Mouse (Mus musculus): ENCODE data around the gene D3Ertd254e. TPM values are rescaled to one million over a fixed set of nuclear protein-coding genes. Genes with fewer than 3 reads are reported as not detected.
A peak's percentile ranks its signal among the peaks of the same experiment; 100 is the strongest.
"Not testable (repeated sequence)": the region's sequence is repeated elsewhere in the genome, so short reads cannot be mapped to it uniquely, and the experiment has no call there.

Gene D3Ertd254e
- polyA plus RNA-seq (2014; fragmentation: Nextera tagmentation; extraction: Ambion mirVana) = 7.0 and 11.8 TPM in 2 replicates

DNA sequence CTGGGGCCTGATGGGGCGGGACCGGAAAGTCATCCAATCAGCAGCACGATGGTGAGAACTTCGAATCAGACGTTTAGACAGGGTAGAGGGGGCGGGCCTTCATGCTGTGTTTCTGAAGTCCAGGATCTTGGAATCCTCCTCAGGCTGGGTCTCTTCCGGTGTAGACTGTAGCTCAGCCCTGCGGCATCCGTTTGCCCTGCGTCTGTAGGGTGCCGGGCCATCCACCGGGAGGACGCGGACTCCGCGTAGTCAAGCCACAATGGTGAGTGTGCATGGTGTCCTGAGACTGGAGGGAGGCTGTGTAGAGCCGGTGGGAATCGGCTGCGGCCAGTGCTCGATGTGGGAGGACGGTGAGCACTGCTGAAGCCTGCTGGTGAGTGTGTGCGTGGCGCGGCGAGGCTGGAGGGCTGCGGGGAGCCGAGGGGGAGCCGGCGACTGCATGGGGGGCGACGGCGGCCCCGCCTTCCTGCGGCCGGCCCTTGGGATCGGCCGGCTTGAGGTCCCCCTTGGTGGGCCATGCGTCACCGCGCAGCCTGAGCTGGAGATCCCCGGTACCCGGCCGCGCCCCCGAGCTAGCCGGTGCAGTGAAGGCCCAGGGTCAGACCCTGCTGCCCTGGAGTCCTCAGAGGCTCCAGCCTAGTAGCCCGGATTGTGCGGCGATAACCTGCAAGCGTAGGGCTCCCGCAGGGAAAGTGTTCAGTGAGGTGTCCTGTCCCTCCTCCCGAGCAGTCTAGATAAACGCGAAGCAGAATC is at the start of gene D3Ertd254e:
Gene D3Ertd254e, plus strand, starts transcription at position 84 of the 753 bp plus-strand sequence.
- H3K9ac ChIP-seq (ENCODE audit: low read depth, low read length) = peak within 1 kb of the TSS; percentile 82
- peak; percentile 99 for ATAC-seq (ENCODE audit: low FRiP score, low TSS enrichment)
- H3K4me3 ChIP-seq (ENCODE audit: low read length) = peak within 1 kb of the TSS; percentile 80
- H3K4me2 ChIP-seq (replicated peaks; ENCODE audit: low read depth, low read length) = peak within 1 kb of the TSS; percentile 55
- no peaks in the 10 kb centered on the region for H3K36me3 ChIP-seq (ENCODE audit: control insufficient read depth, insufficient read depth, low read length)
- H3K4me1 ChIP-seq (ENCODE audit: control insufficient read depth, insufficient read depth, low read length) = peaks cover 11% of the 10 kb centered on the region; the same call in 1 of the 2 replicates
- H3K27me3 ChIP-seq (ENCODE audit: control insufficient read depth, insufficient read depth, low read length) = no peaks in the 10 kb centered on the region
- peak within 1 kb of the TSS; percentile 84 for H3K27ac ChIP-seq (ENCODE audit: low read depth, low read length)
- under 1% methylated on average over 48 of the region's 54 CpGs for WGBS
- H3K9me3 ChIP-seq (ENCODE audit: control insufficient read depth, low read length) = no peaks in the 10 kb centered on the region

DNA sequence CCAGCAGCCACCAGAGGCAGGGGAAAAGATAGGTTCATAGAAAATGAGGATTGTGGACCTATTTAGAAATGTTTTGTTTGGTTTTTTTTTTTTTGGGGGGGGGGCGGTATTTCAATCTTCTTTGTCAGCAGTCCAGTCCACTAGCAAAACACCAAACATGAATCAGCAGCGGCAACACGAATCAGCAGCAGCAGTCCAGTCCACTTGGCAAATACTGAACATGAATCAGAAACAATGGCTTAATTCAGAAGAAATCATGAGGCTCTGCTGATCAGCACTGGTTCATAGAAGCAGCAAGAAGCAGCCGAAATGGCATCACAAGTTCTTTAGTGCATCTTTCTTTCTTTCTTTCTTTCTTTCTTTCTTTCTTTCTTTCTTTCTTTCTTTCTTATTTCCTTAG is 34.7 kb upstream of the D3Ertd254e start:
- no peak for ATAC-seq (ENCODE audit: low FRiP score, low TSS enrichment)

DNA sequence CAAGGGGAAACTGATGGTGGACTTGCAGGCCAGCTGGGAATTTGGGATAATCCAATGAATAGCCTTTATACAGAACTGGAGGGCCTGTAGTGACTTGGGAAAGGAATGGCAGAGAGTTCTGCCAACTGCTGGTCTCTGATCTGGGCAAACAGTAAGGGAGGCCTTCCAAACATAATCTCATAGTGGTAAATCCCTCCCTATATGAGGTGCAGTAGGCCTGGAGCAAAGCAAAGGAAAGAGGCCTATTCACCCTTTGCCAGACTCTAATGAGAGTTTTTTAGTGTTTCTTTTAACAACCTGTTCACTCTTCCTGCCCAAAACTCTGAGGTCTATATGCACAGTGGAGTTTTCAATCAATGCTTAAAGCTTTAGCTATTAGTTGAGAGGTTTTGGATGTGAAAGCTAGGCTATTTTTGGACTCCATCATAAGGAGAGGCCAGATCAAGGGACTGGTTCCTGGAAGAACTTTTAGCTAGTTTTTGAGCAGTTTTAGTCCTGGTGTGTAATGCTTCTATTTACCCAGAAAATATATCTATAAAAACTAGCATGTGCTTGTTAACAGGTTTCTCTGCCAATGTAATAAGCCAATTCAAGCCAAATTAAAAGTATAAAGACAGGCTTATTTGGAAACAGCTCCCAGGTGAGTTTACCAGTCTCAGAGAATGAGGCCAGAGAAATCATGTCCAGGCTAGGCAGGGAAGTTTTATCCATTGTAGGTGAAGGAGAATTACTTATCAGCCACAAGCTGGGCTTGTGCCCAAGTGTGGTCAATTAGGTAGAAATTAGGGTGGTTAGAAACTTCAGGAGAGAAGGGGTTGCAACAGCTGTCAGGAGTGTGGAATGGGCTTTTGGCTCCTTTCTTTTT is 30.9 kb upstream of the D3Ertd254e start:
- Histone ChIP-seq H3K27ac (ENCODE audit: low read depth, low read length) (no peak overlapping the region), H3K4me2 (replicated peaks; ENCODE audit: low read depth, low read length) (no peak overlapping the region), H3K36me3 (ENCODE audit: control insufficient read depth, insufficient read depth, low read length) (no peaks in the 10 kb centered on the region), H3K9me3 (ENCODE audit: control insufficient read depth, low read length) (peaks cover 8% of the 10 kb centered on the region), H3K4me3 (ENCODE audit: low read length) (no peak overlapping the region), H3K9ac (ENCODE audit: low read depth, low read length) (no peak overlapping the region), H3K4me1 (ENCODE audit: control insufficient read depth, insufficient read depth, low read length) (no peaks in the 10 kb centered on the region), H3K27me3 (ENCODE audit: control insufficient read depth, insufficient read depth, low read length) (no peaks in the 10 kb centered on the region)
- no peak for ATAC-seq (ENCODE audit: low FRiP score, low TSS enrichment)

More for the DNA sequence above, 34.7 kb upstream of the D3Ertd254e start:
- Histone ChIP-seq H3K9me3 (ENCODE audit: control insufficient read depth, low read length) (no peaks in the 10 kb centered on the region), H3K4me3 (ENCODE audit: low read length) (no peak overlapping the region), H3K27me3 (ENCODE audit: control insufficient read depth, insufficient read depth, low read length) (no peaks in the 10 kb centered on the region), H3K36me3 (ENCODE audit: control insufficient read depth, insufficient read depth, low read length) (no peaks in the 10 kb centered on the region), H3K4me2 (replicated peaks; ENCODE audit: low read depth, low read length) (no peak overlapping the region), H3K4me1 (ENCODE audit: control insufficient read depth, insufficient read depth, low read length) (no peaks in the 10 kb centered on the region), H3K27ac (ENCODE audit: low read depth, low read length) (no peak overlapping the region), H3K9ac (ENCODE audit: low read depth, low read length) (no peak overlapping the region)
- WGBS = 85% methylated on average over 4 of the region's 4 CpGs

DNA sequence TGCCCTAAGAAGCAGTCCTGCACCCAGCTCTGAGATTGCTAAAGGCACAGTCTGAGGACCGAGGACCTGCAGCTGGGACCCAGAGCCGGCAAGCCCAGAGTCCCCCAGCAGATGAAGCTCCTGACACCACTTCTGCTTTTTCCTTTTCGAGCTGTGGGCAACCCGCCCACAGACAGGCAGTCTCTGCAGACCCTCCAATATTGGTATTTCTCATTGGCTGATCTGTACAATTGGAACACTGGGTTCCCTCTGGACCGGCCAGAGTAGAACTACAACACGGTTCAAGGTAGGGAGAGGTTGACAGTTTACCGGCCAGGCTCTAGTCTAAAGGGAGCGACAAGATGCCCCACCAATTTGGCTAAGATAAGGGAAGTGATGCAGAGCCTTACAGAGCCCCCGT is 24.6 kb upstream of the D3Ertd254e start:
- not testable (repeated sequence) for H3K27me3 ChIP-seq (ENCODE audit: control insufficient read depth, insufficient read depth, low read length); H3K9me3 ChIP-seq (ENCODE audit: control insufficient read depth, low read length); ATAC-seq (ENCODE audit: low FRiP score, low TSS enrichment); H3K4me3 ChIP-seq (ENCODE audit: low read length); H3K4me2 ChIP-seq (replicated peaks; ENCODE audit: low read depth, low read length); H3K9ac ChIP-seq (ENCODE audit: low read depth, low read length); H3K4me1 ChIP-seq (ENCODE audit: control insufficient read depth, insufficient read depth, low read length); H3K36me3 ChIP-seq (ENCODE audit: control insufficient read depth, insufficient read depth, low read length); H3K27ac ChIP-seq (ENCODE audit: low read depth, low read length)
- 87% methylated on average over 9 of the region's 9 CpGs for whole genome bisulfite sequencing

DNA sequence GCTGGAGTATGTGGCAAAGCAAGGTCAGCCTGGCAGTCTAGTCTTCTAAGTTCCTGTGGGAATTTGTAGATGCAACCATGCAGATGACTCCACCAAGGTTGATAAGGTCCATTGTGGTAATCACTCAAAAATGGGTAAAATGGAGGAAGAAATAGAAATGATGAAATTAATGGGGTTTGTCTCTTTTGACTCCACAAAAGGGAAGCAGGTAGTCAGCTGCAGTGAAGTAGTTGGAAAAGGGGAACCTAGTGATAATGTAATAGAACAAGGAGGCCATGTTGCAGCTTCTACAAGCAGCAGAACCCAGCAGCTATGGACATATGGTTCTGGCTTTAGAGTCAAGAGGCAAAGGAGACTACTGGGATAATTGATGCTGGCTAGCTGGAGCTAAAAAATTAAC is 14.7 kb upstream of the D3Ertd254e start:
- Histone ChIP-seq H3K4me2 (replicated peaks; ENCODE audit: low read depth, low read length) (no peak overlapping the region), H3K4me3 (ENCODE audit: low read length) (no peak overlapping the region), H3K36me3 (ENCODE audit: control insufficient read depth, insufficient read depth, low read length) (no peaks in the 10 kb centered on the region), H3K9ac (ENCODE audit: low read depth, low read length) (no peak overlapping the region), H3K27ac (ENCODE audit: low read depth, low read length) (no peak overlapping the region), H3K27me3 (ENCODE audit: control insufficient read depth, insufficient read depth, low read length) (no peaks in the 10 kb centered on the region), H3K4me1 (ENCODE audit: control insufficient read depth, insufficient read depth, low read length) (no peaks in the 10 kb centered on the region), H3K9me3 (ENCODE audit: control insufficient read depth, low read length) (no peaks in the 10 kb centered on the region)
- ATAC-seq (ENCODE audit: low FRiP score, low TSS enrichment) = no peak

DNA sequence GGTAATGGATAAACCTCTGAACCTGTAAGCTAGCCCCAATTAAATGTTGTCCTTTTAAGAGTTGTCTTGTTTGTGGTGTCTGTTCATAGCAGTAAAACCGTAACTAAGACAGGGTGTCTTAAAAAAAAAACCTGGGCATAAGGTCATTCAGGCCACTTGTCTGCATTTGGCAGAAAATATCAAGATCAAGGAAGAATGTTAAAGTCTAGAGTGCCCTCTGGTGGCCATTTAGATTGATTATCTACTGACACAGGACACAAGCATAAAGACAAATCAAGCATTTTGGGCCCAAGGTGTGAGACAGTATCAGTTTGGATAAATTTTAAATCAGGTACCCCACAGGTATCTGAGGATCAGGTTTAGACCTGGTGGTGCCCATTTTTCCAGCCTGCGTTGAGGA is 13.3 kb upstream of the D3Ertd254e start:
- H3K27me3 ChIP-seq (ENCODE audit: control insufficient read depth, insufficient read depth, low read length) = no peaks in the 10 kb centered on the region
- 49% methylated on average over 2 of the region's 2 CpGs for WGBS
- no peak for ATAC-seq (ENCODE audit: low FRiP score, low TSS enrichment)

DNA sequence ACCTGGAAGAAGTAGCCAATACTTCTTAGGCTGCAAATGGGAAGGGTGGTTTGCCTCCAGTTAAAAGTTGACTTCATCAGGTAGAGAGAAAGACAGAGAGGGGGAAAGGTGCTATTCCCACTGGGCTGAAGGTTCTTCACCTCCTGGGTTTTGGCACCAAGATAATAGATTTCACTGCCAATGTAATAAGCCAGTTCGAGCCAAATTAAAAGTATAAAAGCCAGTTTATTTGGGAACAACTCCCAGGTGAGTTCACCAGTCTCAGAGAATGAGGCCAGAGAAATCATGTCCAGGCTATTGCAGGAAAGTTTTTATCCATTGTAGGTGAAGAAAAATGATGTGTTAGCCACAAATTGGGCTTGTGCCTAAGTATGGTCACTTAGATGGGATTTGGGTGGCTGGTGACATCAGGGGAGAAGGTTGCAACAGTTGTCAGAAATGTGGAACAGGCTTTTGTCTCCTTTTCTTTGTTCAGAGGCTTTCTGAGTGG is 12.6 kb upstream of the D3Ertd254e start:
- Histone ChIP-seq H3K27me3 (ENCODE audit: control insufficient read depth, insufficient read depth, low read length) (no peaks in the 10 kb centered on the region), H3K27ac (ENCODE audit: low read depth, low read length) (no peak overlapping the region), H3K4me3 (ENCODE audit: low read length) (no peak overlapping the region), H3K4me1 (ENCODE audit: control insufficient read depth, insufficient read depth, low read length) (no peaks in the 10 kb centered on the region), H3K4me2 (replicated peaks; ENCODE audit: low read depth, low read length) (no peak overlapping the region), H3K9ac (ENCODE audit: low read depth, low read length) (no peak overlapping the region), H3K9me3 (ENCODE audit: control insufficient read depth, low read length) (no peaks in the 10 kb centered on the region), H3K36me3 (ENCODE audit: control insufficient read depth, insufficient read depth, low read length) (no peaks in the 10 kb centered on the region)
- no peak for ATAC-seq (ENCODE audit: low FRiP score, low TSS enrichment)
- WGBS = 82% methylated on average over 1 of the region's 1 CpGs

More for the DNA sequence above, 13.3 kb upstream of the D3Ertd254e start:
- no peaks in the 10 kb centered on the region for H3K4me1 ChIP-seq (ENCODE audit: control insufficient read depth, insufficient read depth, low read length)
- H3K36me3 ChIP-seq (ENCODE audit: control insufficient read depth, insufficient read depth, low read length) = no peaks in the 10 kb centered on the region
- H3K9me3 ChIP-seq (ENCODE audit: control insufficient read depth, low read length) = no peaks in the 10 kb centered on the region
- no peak overlapping the region for H3K9ac ChIP-seq (ENCODE audit: low read depth, low read length)
- H3K4me3 ChIP-seq (ENCODE audit: low read length) = no peak overlapping the region
- H3K27ac ChIP-seq (ENCODE audit: low read depth, low read length) = no peak overlapping the region
- no peak overlapping the region for H3K4me2 ChIP-seq (replicated peaks; ENCODE audit: low read depth, low read length)

DNA sequence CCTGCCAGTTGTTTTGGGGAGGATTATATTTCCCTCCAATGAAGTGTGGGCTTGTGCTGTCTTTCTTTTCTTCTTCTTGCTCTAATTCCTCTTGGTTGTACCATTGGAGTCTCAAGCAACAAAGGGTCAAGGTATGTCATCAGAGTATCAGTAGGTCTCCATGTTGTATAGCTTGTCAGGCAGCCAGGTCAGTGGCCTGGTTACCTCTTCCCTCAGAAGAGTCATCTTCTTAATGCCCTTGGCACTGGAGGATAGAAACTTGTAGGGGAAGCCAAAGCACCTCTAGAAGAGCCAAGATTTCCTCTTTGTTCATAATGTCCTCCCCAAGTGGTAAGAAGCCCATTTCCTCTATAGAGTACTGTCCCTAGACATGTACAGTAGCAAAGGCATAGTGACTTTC is 11.8 kb upstream of the D3Ertd254e start:
- Histone ChIP-seq H3K36me3 (ENCODE audit: control insufficient read depth, insufficient read depth, low read length) (no peaks in the 10 kb centered on the region), H3K4me3 (ENCODE audit: low read length) (no peak overlapping the region), H3K9ac (ENCODE audit: low read depth, low read length) (no peak overlapping the region), H3K27ac (ENCODE audit: low read depth, low read length) (no peak overlapping the region), H3K9me3 (ENCODE audit: control insufficient read depth, low read length) (no peaks in the 10 kb centered on the region), H3K4me1 (ENCODE audit: control insufficient read depth, insufficient read depth, low read length) (no peaks in the 10 kb centered on the region), H3K4me2 (replicated peaks; ENCODE audit: low read depth, low read length) (no peak overlapping the region), H3K27me3 (ENCODE audit: control insufficient read depth, insufficient read depth, low read length) (no peaks in the 10 kb centered on the region)
- no peak for ATAC-seq (ENCODE audit: low FRiP score, low TSS enrichment)

DNA sequence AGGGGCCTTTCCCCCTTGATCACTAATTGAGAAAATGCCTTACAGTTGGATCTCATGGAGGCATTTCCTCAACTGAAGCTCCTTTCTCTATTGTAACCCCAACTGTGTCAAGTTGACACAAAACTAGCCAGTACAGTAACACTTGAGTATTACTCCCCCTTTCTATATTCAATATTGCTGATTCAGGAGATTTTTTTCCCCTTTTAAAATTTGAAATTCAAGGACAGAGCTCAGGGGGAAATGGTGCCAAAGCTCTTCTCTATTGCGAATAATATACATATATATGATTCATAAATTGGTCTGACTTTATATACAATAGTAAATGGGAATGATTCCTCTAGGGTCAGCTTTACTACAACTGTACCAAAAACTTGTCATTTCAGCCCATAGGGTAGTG is 282 bp upstream of the D3Ertd254e start:
- H3K4me1 ChIP-seq (ENCODE audit: control insufficient read depth, insufficient read depth, low read length) = peaks cover 11% of the 10 kb centered on the region; the same call in 1 of the 2 replicates
- no peak for ATAC-seq (ENCODE audit: low FRiP score, low TSS enrichment)
- H3K27ac ChIP-seq (ENCODE audit: low read depth, low read length) = no peak overlapping the region
- no peak overlapping the region for H3K9ac ChIP-seq (ENCODE audit: low read depth, low read length)
- H3K27me3 ChIP-seq (ENCODE audit: control insufficient read depth, insufficient read depth, low read length) = no peaks in the 10 kb centered on the region
- H3K4me2 ChIP-seq (replicated peaks; ENCODE audit: low read depth, low read length) = no peak overlapping the region
- H3K9me3 ChIP-seq (ENCODE audit: control insufficient read depth, low read length) = no peaks in the 10 kb centered on the region
- H3K4me3 ChIP-seq (ENCODE audit: low read length) = peak overlapping the region; percentile 80
- WGBS = 11% methylated on average over 1 of the region's 1 CpGs
- no peaks in the 10 kb centered on the region for H3K36me3 ChIP-seq (ENCODE audit: control insufficient read depth, insufficient read depth, low read length)
